Mouse (Mus musculus) hindbrain, embryonic 16.5 days (tissue): Measurements from ENCODE around the gene Gm21650. TPM values are rescaled to one million over a fixed set of nuclear protein-coding genes. Genes with fewer than 3 reads are reported as not detected.
"Not testable (repeated sequence)": the region's sequence is repeated elsewhere in the genome, so short reads cannot be mapped to it uniquely, and the experiment has no call there.

Experiments used
- ATAC-seq: fragments of 200-750 bp; cut with Nextera tagmentation; 2 replicates; pipeline ENCODE4 v1.8.0; 2017; ENCODE audit warnings: moderate TSS enrichment, moderate library complexity
- H3K27ac ChIP-seq: fragments of 300-500 bp; sonication (generic); 2 replicates; pipeline ENCODE4 v1.5.1; 2014; ENCODE audit warnings: low read depth, mild to moderate bottlenecking, control low read depth, low read length, moderate library complexity
- H3K27me3 ChIP-seq: fragments of 300-500 bp; sonication (generic); replicated peaks from 2 replicates; pipeline ENCODE4 v1.6.1; 2014; ENCODE audit warnings: low read length; ENCODE audit not compliant: control insufficient read depth, insufficient read depth
- H3K36me3 ChIP-seq: fragments of 300-500 bp; sonication (generic); 2 replicates; pipeline ENCODE4 v1.6.1; 2014; ENCODE audit warnings: mild to moderate bottlenecking, low read length, moderate library complexity, mixed read lengths; ENCODE audit not compliant: control insufficient read depth, insufficient read depth
- H3K4me1 ChIP-seq: fragments of 300-500 bp; sonication (generic); 2 replicates; pipeline ENCODE4 v1.6.1; 2014; ENCODE audit warnings: low read depth, low read length; ENCODE audit not compliant: control insufficient read depth, insufficient read depth
- H3K4me2 ChIP-seq: fragments of 300-500 bp; sonication (generic); 2 replicates; pipeline ENCODE4 v1.6.1; 2014; ENCODE audit warnings: mild to moderate bottlenecking, low read length, control low read depth, moderate library complexity
- H3K4me3 ChIP-seq: fragments of 300-500 bp; sonication (generic); 2 replicates; pipeline ENCODE4 v1.5.1; 2014; ENCODE audit warnings: mild to moderate bottlenecking, low read length, control low read depth, moderate library complexity
- H3K9ac ChIP-seq: fragments of 300-500 bp; sonication (generic); 2 replicates; pipeline ENCODE4 v1.6.1; 2014; ENCODE audit warnings: low read depth, mild to moderate bottlenecking, control low read depth, low read length, moderate library complexity
- H3K9me3 ChIP-seq: fragments of 300-500 bp; sonication (generic); 2 replicates; pipeline ENCODE4 v1.6.1; 2014; ENCODE audit warnings: mild to moderate bottlenecking, low read length, moderate library complexity; ENCODE audit not compliant: control insufficient read depth
- WGBS: fragments of 180-500 bp; shearing (Covaris S2); extraction: QIAGEN DNeasy Blood & Tissue Kit; methylation state at CpG from one replicate; pipeline ENCODE4 v1.1.7; 2014; 5-methylcytosine and 5-hydroxymethylcytosine counted together
- polyA plus RNA-seq: library from polyadenylated mRNA; unstranded; fragments of >200 nt; fragmentation: Nextera tagmentation; extraction: Ambion mirVana; gene quantifications from 2 replicates; pipeline ENCODE4 v1.2.1, GENCODE M21; 2015

Gm21650 gene
- polyA plus RNA-seq = not detected in 2 replicates

- ATAC-seq, H3K27me3 ChIP-seq, H3K4me1 ChIP-seq, H3K9me3 ChIP-seq, H3K4me2 ChIP-seq, H3K4me3 ChIP-seq, H3K9ac ChIP-seq, H3K27ac ChIP-seq, H3K36me3 ChIP-seq: not testable (repeated sequence)
- no CpG with 5 or more reads among the region's 6 CpGs for WGBS
Observed at GRCm38 (mm10) chrY:77692508-77692907, at the start of gene Gm21650. Gm21650 (plus strand) TSS chrY:77692808.
